13 mouse cellular contexts compared by ENCODE assay signal in the genomic region with DNA sequence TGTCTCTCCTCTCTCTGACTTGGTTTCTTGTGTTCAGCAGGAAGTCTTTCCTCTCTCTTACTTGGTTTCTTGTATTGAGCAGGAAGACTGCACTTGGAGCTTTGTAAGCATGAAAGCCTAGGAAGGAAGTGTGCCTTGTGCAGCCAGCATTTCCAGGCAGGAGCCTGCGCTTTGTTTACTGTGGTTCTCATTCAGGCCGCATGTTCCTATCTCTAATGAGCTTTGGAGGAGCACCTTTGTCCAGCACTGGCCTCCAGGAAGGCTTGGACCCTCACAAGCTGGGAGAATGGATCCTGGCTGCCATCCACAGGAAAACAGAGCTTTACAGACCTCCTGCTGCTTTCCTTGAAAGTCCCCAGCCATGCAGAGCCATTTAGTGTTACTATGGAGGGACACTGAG. TPM values are rescaled to one million over a fixed set of nuclear protein-coding genes. Genes with fewer than 3 reads are reported as not detected.
DNase-seq lines count a peak whose midpoint lies in the region; ATAC-seq and TF ChIP-seq lines count a peak whose summit lies in the region.
"Had no signal": no experiment of that assay in that cellular context is flagged by ENCODE, and none has a peak within 500 bp of the region (broad histone marks: within the 10 kb centered on the region; RNA-seq: fewer than 3 reads in every experiment).

No protein-coding gene starts in this region.

- intact Hi-C loops in heart, postnatal 36 days (cut with DNase I): no loop called here

- no peaks in the 10 kb centered on the region for H3K27me3 ChIP-seq in liver, adult 2 months (ENCODE audit: control insufficient read depth, insufficient read depth, low read length)
- no peaks in the 10 kb centered on the region for H3K27me3 ChIP-seq in liver, embryonic 12.5 days (replicated peaks)
- no peaks in the 10 kb centered on the region for H3K27me3 ChIP-seq in heart, embryonic 16.5 days (ENCODE audit: control insufficient read depth, insufficient read depth, low read length)
- H3K27me3 ChIP-seq in hindbrain, postnatal 0 days (ENCODE audit: insufficient read depth, low read length): no peaks in the 10 kb centered on the region
- H3K27me3 ChIP-seq: embryonic facial prominence, embryonic 12.5 days; megakaryocyte, embryonic 14.5 days had no signal

- no peak overlapping the region for H3K4me2 ChIP-seq in liver, embryonic 12.5 days
- H3K4me2 ChIP-seq in heart, embryonic 16.5 days (ENCODE audit: low read depth, low read length): no peak overlapping the region
- H3K4me2 ChIP-seq in hindbrain, postnatal 0 days (ENCODE audit: low read depth, low read length): no peak overlapping the region
- H3K4me2 ChIP-seq: embryonic facial prominence, embryonic 12.5 days had no signal

- DNase-seq in heart, adult 8-10 months (ENCODE audit: low spot score): peak; percentile 39
- DNase-seq in heart, postnatal 36 days: no peak
- no peak for DNase-seq in liver, adult 2 months (ENCODE audit: extremely low read depth, low read depth, low spot score)
- DNase-seq in hindbrain, postnatal 0 days (ENCODE audit: low spot score): peak; percentile 54
- no peak for DNase-seq in yolk sac, embryonic 10.5 days (ENCODE audit: low spot score)
- DNase-seq: adrenal gland, postnatal 25 days; cerebellum, adult 2 months; right cerebral cortex, postnatal 25 days had no signal

- H3K9me3 ChIP-seq in liver, embryonic 12.5 days (replicated peaks): no peaks in the 10 kb centered on the region
- no peaks in the 10 kb centered on the region for H3K9me3 ChIP-seq in heart, embryonic 16.5 days (replicated peaks; ENCODE audit: control insufficient read depth, low read length)
- no peaks in the 10 kb centered on the region for H3K9me3 ChIP-seq in hindbrain, postnatal 0 days (ENCODE audit: low read length)
- H3K9me3 ChIP-seq: embryonic facial prominence, embryonic 12.5 days had no signal

- peak overlapping the region; percentile 52 for H3K27ac ChIP-seq in liver, adult 2 months (replicated peaks; ENCODE audit: insufficient read depth, low read depth, low read length)
- no peak overlapping the region for H3K27ac ChIP-seq in liver, embryonic 12.5 days
- 0 out of 2 replicates have a peak overlapping the region, but pooled peaks have one; percentile 12 for H3K27ac ChIP-seq in heart, embryonic 16.5 days (ENCODE audit: low read length)
- peak overlapping the region; percentile 16; the same call in 1 of the 2 replicates for H3K27ac ChIP-seq in hindbrain, postnatal 0 days
- H3K27ac ChIP-seq: embryonic facial prominence, embryonic 12.5 days; liver, embryonic 14.5 days had no signal

- no peak overlapping the region for H3K9ac ChIP-seq in liver, adult 2 months (ENCODE audit: low read depth, low read length)
- H3K9ac ChIP-seq in liver, embryonic 12.5 days: no peak overlapping the region
- H3K9ac ChIP-seq in heart, embryonic 16.5 days (ENCODE audit: low read length): no peak overlapping the region
- no peak overlapping the region for H3K9ac ChIP-seq in hindbrain, postnatal 0 days (replicated peaks; ENCODE audit: low read length)
- H3K9ac ChIP-seq: embryonic facial prominence, embryonic 12.5 days; liver, embryonic 14.5 days had no signal

- TF ChIP-seq CTCF in liver, adult 2 months (IDR thresholded peaks at IDR 0.05; ENCODE audit: low read depth, low read length): no peak
- TF ChIP-seq CTCF in hindbrain, postnatal 0 days (IDR thresholded peaks at IDR 0.05; ENCODE audit: low read depth): no peak

- no peak overlapping the region for H3K4me3 ChIP-seq in liver, adult 2 months (ENCODE audit: insufficient read depth, low read depth, low read length)
- H3K4me3 ChIP-seq in liver, embryonic 12.5 days: no peak overlapping the region
- no peak overlapping the region for H3K4me3 ChIP-seq in heart, embryonic 16.5 days (ENCODE audit: low read length)
- H3K4me3 ChIP-seq in hindbrain, postnatal 0 days (ENCODE audit: low read length): no peak overlapping the region
- H3K4me3 ChIP-seq: embryonic facial prominence, embryonic 12.5 days; megakaryocyte, embryonic 14.5 days had no signal

- no peaks in the 10 kb centered on the region for H3K79me2 ChIP-seq in liver, adult 2 months (ENCODE audit: control insufficient read depth, insufficient read depth, low read length)

- no peak for TF ChIP-seq POLR2A in liver, adult 2 months (IDR thresholded peaks at IDR 0.05; ENCODE audit: extremely low read depth, insufficient read depth, low read length)

- no peaks in the 10 kb centered on the region for H3K4me1 ChIP-seq in liver, adult 2 months (ENCODE audit: control insufficient read depth, insufficient read depth, low read length)
- H3K4me1 ChIP-seq in liver, embryonic 12.5 days: no peaks in the 10 kb centered on the region
- H3K4me1 ChIP-seq in heart, embryonic 16.5 days (ENCODE audit: control insufficient read depth, insufficient read depth, low read length): no peaks in the 10 kb centered on the region
- no peaks in the 10 kb centered on the region; the same call in 1 of the 2 replicates for H3K4me1 ChIP-seq in hindbrain, postnatal 0 days (ENCODE audit: insufficient read depth, low read length)
- H3K4me1 ChIP-seq: megakaryocyte, embryonic 14.5 days had no signal

- 61% methylated on average over 2 of the region's 2 CpGs for WGBS in liver, adult 2 months
- 40% methylated on average over 2 of the region's 2 CpGs for WGBS in liver, embryonic 12.5 days (ENCODE audit: insufficient replicate concordance)
- WGBS in heart, embryonic 16.5 days: 58% methylated on average over 2 of the region's 2 CpGs
- WGBS in hindbrain, postnatal 0 days: 49% methylated on average over 2 of the region's 2 CpGs

- no peaks in the 10 kb centered on the region for H3K36me3 ChIP-seq in liver, adult 2 months (ENCODE audit: control insufficient read depth, insufficient read depth, low read length)
- H3K36me3 ChIP-seq in liver, embryonic 12.5 days: no peaks in the 10 kb centered on the region
- no peaks in the 10 kb centered on the region for H3K36me3 ChIP-seq in heart, embryonic 16.5 days (ENCODE audit: control insufficient read depth, insufficient read depth)
- no peaks in the 10 kb centered on the region for H3K36me3 ChIP-seq in hindbrain, postnatal 0 days (ENCODE audit: insufficient read depth, low read length)

- ATAC-seq in liver, embryonic 12.5 days: no peak
- ATAC-seq in heart, embryonic 16.5 days (replicated peaks; ENCODE audit: extremely low read depth, insufficient read depth, low FRiP score): no peak; the same call in 1 of the 2 replicates
- ATAC-seq in hindbrain, postnatal 0 days: peak; percentile 35; the same call in 1 of the 2 replicates

RNA-seq across cellular contexts. Expression of gene Fat4, which starts 32.2 kb away (rescaled TPM):
- 1 to 10 TPM; 4.9 to 5.9 (median 5.5) TPM for total RNA-seq in heart, adult 8-10 months (2022)
- 1 to 10 TPM; 6.3 to 7.0 TPM for total RNA-seq in heart, postnatal 36 days (2021)
- total RNA-seq in liver, adult 2 months (2014; rRNA removed): 1.8 and 2.6 TPM in 2 replicates
- 0.16 and 0.27 TPM in 2 replicates for polyA plus RNA-seq in liver, adult 2 months (2012; rRNA removed)
- 1.1 and 1.2 TPM in 2 replicates for polyA plus RNA-seq in liver, embryonic 12.5 days (2016; fragmentation: Nextera tagmentation; extraction: Ambion mirVana)
- 2.0 and 2.1 TPM in 2 replicates for polyA plus RNA-seq in heart, embryonic 16.5 days (2015; fragmentation: Nextera tagmentation; extraction: Ambion mirVana)
- 66.0 and 75.0 TPM in 2 replicates for total RNA-seq in hindbrain, postnatal 0 days (2014; rRNA removed)
- polyA plus RNA-seq in hindbrain, postnatal 0 days (2015; fragmentation: Nextera tagmentation; extraction: Ambion mirVana): 4.1 and 4.2 TPM in 2 replicates

Comparison
In these comparisons a context has a peak if more than half of its experiments do, and no peak if none do; other contexts are left out.
1. DNase-seq: peak in heart, adult 8-10 months (single experiment) and hindbrain, postnatal 0 days (single experiment); none in heart, postnatal 36 days (0 of 2), liver, adult 2 months (single experiment) and yolk sac, embryonic 10.5 days (single experiment).